Mouse (Mus musculus) embryonic facial prominence, embryonic 11.5 days (tissue): ENCODE data around the gene Nav2. TPM values are rescaled to one million over a fixed set of nuclear protein-coding genes. Genes with fewer than 3 reads are reported as not detected.
A peak's percentile ranks its signal among the peaks of the same experiment; 100 is the strongest.

Experiments used
- ATAC-seq: fragments of 200-750 bp; cut with Nextera tagmentation; replicated peaks from 2 replicates; pipeline ENCODE4 v1.8.0; 2017; ENCODE audit warnings: low read depth; ENCODE audit not compliant: insufficient number of reproducible peaks, low FRiP score, low TSS enrichment
- DNase-seq: peaks from one replicate; pipeline ENCODE4 v3.0.0-alpha.2; 2015; ENCODE audit warnings: low spot score
- H3K27ac ChIP-seq: fragments of 300-500 bp; sonication (generic); replicated peaks from 2 replicates; pipeline ENCODE4 v1.5.1; 2014; ENCODE audit warnings: mild to moderate bottlenecking, low read depth, low read length, control low read depth
- H3K27me3 ChIP-seq: fragments of 300-500 bp; sonication (generic); 2 replicates; pipeline ENCODE4 v1.6.1; 2014; ENCODE audit warnings: mild to moderate bottlenecking, low read length, moderate library complexity, mixed read lengths; ENCODE audit not compliant: control insufficient read depth, insufficient read depth
- H3K36me3 ChIP-seq: fragments of 300-500 bp; sonication (generic); replicated peaks from 2 replicates; pipeline ENCODE4 v1.6.1; 2014; ENCODE audit warnings: low read depth, mild to moderate bottlenecking, low read length, moderate library complexity, mixed read lengths; ENCODE audit not compliant: control insufficient read depth, insufficient read depth
- H3K4me1 ChIP-seq: fragments of 300-500 bp; sonication (generic); 2 replicates; pipeline ENCODE4 v1.6.1; 2014; ENCODE audit warnings: low read length, mixed read lengths; ENCODE audit not compliant: control insufficient read depth, insufficient read depth
- H3K4me2 ChIP-seq: fragments of 300-500 bp; sonication (generic); 2 replicates; pipeline ENCODE4 v1.6.1; 2014; ENCODE audit warnings: low read depth, mild to moderate bottlenecking, control low read depth, low read length, moderate library complexity
- H3K4me3 ChIP-seq: fragments of 300-500 bp; sonication (generic); 2 replicates; pipeline ENCODE4 v1.5.1; 2014; ENCODE audit warnings: low read depth, low read length, control low read depth
- H3K9ac ChIP-seq: fragments of 300-500 bp; sonication (generic); replicated peaks from 2 replicates; pipeline ENCODE4 v1.6.1; 2014; ENCODE audit warnings: mild to moderate bottlenecking, control low read depth, low read length
- H3K9me3 ChIP-seq: fragments of 300-500 bp; sonication (generic); replicated peaks from 2 replicates; pipeline ENCODE4 v1.6.1; 2016; ENCODE audit warnings: mild to moderate bottlenecking, low read length, inconsistent platforms, mixed read lengths; ENCODE audit not compliant: control insufficient read depth
- WGBS: fragments of 180-500 bp; shearing (Covaris S2); extraction: QIAGEN DNeasy Blood & Tissue Kit; methylation state at CpG from one replicate; pipeline ENCODE4 v1.1.7; 2014; 5-methylcytosine and 5-hydroxymethylcytosine counted together
- polyA plus RNA-seq: library from polyadenylated mRNA; unstranded; fragments of >200 nt; fragmentation: Nextera tagmentation; extraction: Ambion mirVana; gene quantifications from 2 replicates; pipeline ENCODE4 v1.2.1, GENCODE M21; 2014

Nav2 gene
- polyA plus RNA-seq, 1 experiment from 2014 or later: 7.3 TPM

- no peak overlapping the region for H3K9ac ChIP-seq
- WGBS: 82% methylated on average over 8 of the region's 8 CpGs
- no peak for ATAC-seq
- no peaks in the 10 kb centered on the region for H3K36me3 ChIP-seq
- H3K27ac ChIP-seq: no peak overlapping the region
- H3K9me3 ChIP-seq: no peaks in the 10 kb centered on the region
- no peak overlapping the region for H3K4me3 ChIP-seq
- no peak for DNase-seq
- H3K27me3 ChIP-seq: no peaks in the 10 kb centered on the region
- H3K4me2 ChIP-seq: no peak overlapping the region
- H3K4me1 ChIP-seq: no peaks in the 10 kb centered on the region; the same call in 1 of the 2 replicates
Measured at GRCm38 (mm10) chr7:49350321-49351007, 441.9 kb downstream of the Nav2 start.

GRCm38 (mm10) chr7:49351596-49352258, 443.2 kb downstream of the Nav2 start:
- ATAC-seq (peak; percentile 66; the same call in 1 of the 2 replicates), DNase-seq (no peak)
- WGBS: 39% methylated on average over 11 of the region's 11 CpGs
- no peaks in the 10 kb centered on the region for H3K9me3 ChIP-seq
- H3K4me3 ChIP-seq: no peak overlapping the region
- no peaks in the 10 kb centered on the region for H3K27me3 ChIP-seq
- H3K4me2 ChIP-seq: no peak overlapping the region
- H3K27ac ChIP-seq: no peak overlapping the region
- no peaks in the 10 kb centered on the region for H3K36me3 ChIP-seq
- H3K4me1 ChIP-seq: no peaks in the 10 kb centered on the region; the same call in 1 of the 2 replicates
- no peak overlapping the region for H3K9ac ChIP-seq

GRCm38 (mm10) chr7:49357441-49358165, 449.1 kb downstream of the Nav2 start:
- no peaks in the 10 kb centered on the region for H3K36me3 ChIP-seq
- 86% methylated on average over 18 of the region's 18 CpGs for WGBS
- no peak overlapping the region for H3K4me2 ChIP-seq
- ATAC-seq: no peak
- H3K27ac ChIP-seq: no peak overlapping the region
- H3K9me3 ChIP-seq: no peaks in the 10 kb centered on the region
- no peaks in the 10 kb centered on the region for H3K4me1 ChIP-seq
- H3K4me3 ChIP-seq: no peak overlapping the region
- H3K9ac ChIP-seq: no peak overlapping the region
- no peak for DNase-seq
- no peaks in the 10 kb centered on the region for H3K27me3 ChIP-seq

DNA sequence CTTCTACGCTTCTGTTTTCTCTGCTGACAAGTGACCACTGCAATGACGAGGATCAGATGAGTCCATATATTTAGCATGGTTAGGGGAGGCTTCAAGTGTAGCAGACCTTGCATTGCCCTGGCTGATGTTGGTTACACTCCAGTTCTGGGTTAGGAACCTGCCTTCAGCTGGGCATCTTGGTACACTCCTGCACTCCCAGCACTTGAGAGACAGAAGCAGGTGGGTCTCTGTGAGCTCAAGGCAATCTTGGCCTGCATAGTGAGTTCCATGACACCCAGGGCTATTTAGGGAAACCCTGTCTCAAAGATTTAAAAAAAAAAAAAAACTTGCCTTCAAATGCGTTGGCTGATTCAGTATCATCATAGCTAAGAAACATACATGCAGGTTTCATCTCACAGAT, 450.6 kb downstream of the Nav2 start:
- 90% methylated on average over 3 of the region's 3 CpGs for WGBS

GRCm38 (mm10) chr7:49360597-49360996, 452.1 kb downstream of the Nav2 start:
- ATAC-seq: no peak
- no peak overlapping the region for H3K9ac ChIP-seq
- H3K9me3 ChIP-seq: no peaks in the 10 kb centered on the region
- no peak overlapping the region for H3K27ac ChIP-seq
- H3K4me3 ChIP-seq: no peak overlapping the region
- H3K4me2 ChIP-seq: no peak overlapping the region
- H3K36me3 ChIP-seq: no peaks in the 10 kb centered on the region
- DNase-seq: no peak
- H3K27me3 ChIP-seq: no peaks in the 10 kb centered on the region
- 74% methylated on average over 3 of the region's 3 CpGs for WGBS
- no peaks in the 10 kb centered on the region for H3K4me1 ChIP-seq

More for the DNA sequence above, 450.6 kb downstream of the Nav2 start:
- Histone ChIP-seq H3K27ac (no peak overlapping the region), H3K36me3 (no peaks in the 10 kb centered on the region), H3K4me1 (no peaks in the 10 kb centered on the region), H3K27me3 (no peaks in the 10 kb centered on the region), H3K4me2 (no peak overlapping the region), H3K9ac (no peak overlapping the region), H3K4me3 (no peak overlapping the region), H3K9me3 (no peaks in the 10 kb centered on the region)
- ATAC-seq (no peak), DNase-seq (no peak)

GRCm38 (mm10) chr7:49361465-49362090, 453.1 kb downstream of the Nav2 start:
- Histone ChIP-seq H3K4me3 (no peak overlapping the region), H3K27me3 (no peaks in the 10 kb centered on the region), H3K9me3 (no peaks in the 10 kb centered on the region), H3K9ac (no peak overlapping the region), H3K27ac (no peak overlapping the region), H3K36me3 (no peaks in the 10 kb centered on the region), H3K4me1 (no peaks in the 10 kb centered on the region), H3K4me2 (no peak overlapping the region)
- ATAC-seq: peak; percentile 63; the same call in 1 of the 2 replicates
- 76% methylated on average over 9 of the region's 9 CpGs for WGBS
- peak; percentile 10 for DNase-seq

GRCm38 (mm10) chr7:49364486-49365162, 456.1 kb downstream of the Nav2 start:
- H3K9ac ChIP-seq: no peak overlapping the region
- WGBS: 92% methylated on average over 13 of the region's 13 CpGs
- H3K27me3 ChIP-seq: no peaks in the 10 kb centered on the region
- H3K4me1 ChIP-seq: no peaks in the 10 kb centered on the region
- no peak overlapping the region for H3K4me3 ChIP-seq
- ATAC-seq (no peak), DNase-seq (no peak)
- H3K36me3 ChIP-seq: no peaks in the 10 kb centered on the region
- no peak overlapping the region for H3K4me2 ChIP-seq
- H3K9me3 ChIP-seq: no peaks in the 10 kb centered on the region
- H3K27ac ChIP-seq: no peak overlapping the region
